Mouse (Mus musculus): ENCODE data around the gene Ifit1bl2. TPM values are rescaled to one million over a fixed set of nuclear protein-coding genes. Genes with fewer than 3 reads are reported as not detected.

The Ifit1bl2 gene
- polyA plus RNA-seq, 1 experiment, result 0.19 TPM

DNA sequence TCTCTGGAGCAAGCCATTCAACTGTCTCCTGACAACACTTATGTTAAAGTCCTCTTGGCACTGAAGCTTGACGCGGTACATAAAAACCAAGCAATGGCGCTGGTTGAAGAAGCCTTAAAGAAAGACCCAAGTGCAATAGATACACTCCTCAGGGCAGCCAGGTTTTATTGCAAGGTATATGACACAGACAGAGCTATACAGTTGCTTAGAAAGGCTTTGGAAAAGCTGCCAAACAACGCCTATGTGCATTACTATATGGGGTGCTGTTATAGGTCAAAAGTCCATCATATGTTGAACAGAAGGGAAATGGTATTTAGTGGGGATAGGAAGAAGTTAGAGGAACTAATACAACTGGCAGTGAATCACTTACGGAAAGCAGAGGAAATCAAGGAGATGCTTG, 66.9 kb downstream of the Ifit1bl2 start:
- TF ChIP-seq POLR2A (IDR thresholded peaks at IDR 0.05; ENCODE audit: borderline replicate concordance, extremely low read depth, insufficient read depth, insufficient read length, poor library complexity, severe bottlenecking) (no peak), CTCF (IDR thresholded peaks at IDR 0.05; ENCODE audit: borderline replicate concordance, extremely low read depth, insufficient read depth, insufficient read length) (no peak)
- no peak for DNase-seq (ENCODE audit: low read depth)

DNA sequence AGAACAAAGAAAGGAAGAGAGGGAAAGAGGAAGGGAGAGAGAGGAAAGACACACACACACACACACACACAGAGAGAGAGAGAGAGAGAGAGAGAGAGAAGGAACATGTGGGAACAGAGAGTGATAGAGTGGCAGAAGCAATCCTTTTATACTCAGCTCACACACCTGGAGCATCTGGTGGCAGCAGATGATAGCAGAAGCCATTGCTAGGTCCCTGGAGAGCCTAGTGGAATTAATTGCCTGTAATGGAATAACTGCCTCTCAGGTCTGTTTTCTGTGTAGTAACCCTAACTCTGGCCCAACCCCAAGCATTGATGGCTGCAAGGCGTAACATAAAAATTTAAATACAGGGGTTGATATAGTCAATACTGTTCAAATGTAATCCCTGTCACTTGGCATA, 69.5 kb downstream of the Ifit1bl2 start:
- TF ChIP-seq POLR2A (IDR thresholded peaks at IDR 0.05; ENCODE audit: borderline replicate concordance, extremely low read depth, insufficient read depth, insufficient read length, poor library complexity, severe bottlenecking) (no peak), CTCF (IDR thresholded peaks at IDR 0.05; ENCODE audit: borderline replicate concordance, extremely low read depth, insufficient read depth, insufficient read length) (no peak)
- peak; percentile 19 for DNase-seq (ENCODE audit: low read depth)

DNA sequence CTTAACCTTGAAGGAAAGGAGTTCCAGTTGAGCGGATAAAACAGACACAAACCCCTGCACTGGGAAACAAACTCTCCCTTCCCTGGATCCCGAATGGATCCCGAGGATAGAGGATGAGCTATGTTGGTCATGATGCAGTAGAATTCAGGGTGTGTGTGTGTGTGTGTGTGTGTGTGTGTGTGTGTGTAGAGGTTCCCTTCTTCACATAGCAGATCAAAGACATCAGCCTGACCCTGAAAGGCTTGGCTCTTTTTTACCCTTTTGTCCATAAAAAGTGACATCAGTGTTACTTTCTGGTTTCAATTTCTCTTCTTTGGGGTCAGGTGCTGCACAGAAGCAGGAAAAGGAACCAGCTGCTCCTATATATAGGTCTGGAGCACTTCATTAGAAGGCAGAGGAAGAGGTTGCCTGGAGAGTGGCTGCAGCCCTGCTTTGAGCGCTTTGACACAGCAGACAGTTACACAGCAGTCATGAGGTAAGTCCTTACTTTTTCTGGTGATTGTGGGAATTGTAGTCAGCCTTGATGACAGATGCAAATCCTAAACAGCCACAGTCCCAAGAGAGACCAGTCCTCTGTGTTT, 70.6 kb downstream of the Ifit1bl2 start:
- no peak for TF ChIP-seq POLR2A (IDR thresholded peaks at IDR 0.05; ENCODE audit: borderline replicate concordance, extremely low read depth, insufficient read depth, insufficient read length, poor library complexity, severe bottlenecking)
- no peak for TF ChIP-seq CTCF (IDR thresholded peaks at IDR 0.05; ENCODE audit: borderline replicate concordance, extremely low read depth, insufficient read depth, insufficient read length)

DNA sequence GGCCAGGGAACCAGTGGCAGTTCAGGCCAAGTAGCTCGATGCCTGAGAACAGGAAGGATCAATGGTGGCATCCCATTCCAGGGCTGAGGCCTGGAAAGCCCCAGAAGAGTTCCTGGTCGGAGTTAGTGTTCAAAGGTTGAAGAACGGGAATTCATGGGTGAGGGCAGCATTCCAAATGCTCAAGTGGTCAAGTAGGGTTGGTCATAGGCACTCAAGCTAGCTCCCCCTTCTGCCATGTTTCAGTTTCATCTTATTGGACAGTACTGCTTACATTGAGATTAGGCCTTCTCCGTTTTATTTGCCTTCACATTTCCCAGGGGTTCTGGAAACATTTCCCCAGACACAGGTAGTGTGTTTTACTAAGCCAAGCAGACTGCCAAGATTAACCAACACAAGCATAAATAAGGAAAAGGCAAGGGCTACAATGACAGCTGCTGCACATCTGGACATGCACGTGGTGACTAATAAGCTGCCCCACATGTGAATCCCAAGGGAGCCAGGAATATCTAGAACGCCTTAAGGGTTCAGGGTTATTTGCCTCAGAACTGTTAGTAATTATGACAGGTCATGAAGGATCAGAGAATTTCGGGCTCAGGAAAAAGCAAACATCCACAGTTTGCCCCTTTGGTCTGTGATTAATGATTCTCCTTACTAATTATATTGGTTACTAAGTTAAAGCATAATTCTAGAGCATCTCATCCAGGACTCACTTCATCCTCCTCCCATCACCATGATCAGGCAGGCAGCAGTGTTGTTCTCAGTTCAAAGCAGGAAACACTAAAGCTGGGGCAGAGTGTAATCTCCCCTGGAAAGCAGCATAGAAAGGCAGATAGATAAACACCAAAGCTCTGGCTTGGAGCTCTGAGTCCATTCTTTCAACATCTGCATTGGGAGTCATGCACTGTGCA, 71.3 kb downstream of the Ifit1bl2 start:
- TF ChIP-seq POLR2A (IDR thresholded peaks at IDR 0.05; ENCODE audit: borderline replicate concordance, extremely low read depth, insufficient read depth, insufficient read length, poor library complexity, severe bottlenecking) (no peak), CTCF (IDR thresholded peaks at IDR 0.05; ENCODE audit: borderline replicate concordance, extremely low read depth, insufficient read depth, insufficient read length) (no peak)
- DNase-seq (ENCODE audit: low read depth), result no peak

More for the DNA sequence above, 70.6 kb downstream of the Ifit1bl2 start:
- no peak for DNase-seq (ENCODE audit: low read depth)

Other genes starting within 250 kb of the Ifit1bl2 start
- gene Ch25h, start 165.6 kb downstream of the Ifit1bl2 start, polyA plus RNA-seq (2012; rRNA removed), result 3.5 and 3.6 TPM in 2 replicates
- 18.9 and 20.0 TPM in 2 replicates for gene Lipa, start 113.3 kb downstream of the Ifit1bl2 start, polyA plus RNA-seq (2012; rRNA removed)
- gene Ifit2, start 90.0 kb downstream of the Ifit1bl2 start, polyA plus RNA-seq (2012; rRNA removed), result 2.8 and 2.9 TPM in 2 replicates
- 0.37 and 0.77 TPM in 2 replicates for gene Ifit3, start 57.2 kb downstream of the Ifit1bl2 start, polyA plus RNA-seq (2012; rRNA removed)
- gene Ifit1bl1, start 38.8 kb downstream of the Ifit1bl2 start, polyA plus RNA-seq (2012; rRNA removed), result 0.37 and 0.55 TPM in 2 replicates
- gene Ifit3b, start 32.8 kb downstream of the Ifit1bl2 start, polyA plus RNA-seq (2012; rRNA removed), result 0.05 and 0.08 TPM in 2 replicates
- gene Ifit1, start 128 bp upstream of the Ifit1bl2 start, polyA plus RNA-seq (2012; rRNA removed), result 0.08 and 0.21 TPM in 2 replicates
- gene Slc16a12, start 106.5 kb upstream of the Ifit1bl2 start, polyA plus RNA-seq (2012; rRNA removed), result 2.2 and 2.8 TPM in 2 replicates
- gene Pank1, start 238.7 kb upstream of the Ifit1bl2 start, polyA plus RNA-seq (2012; rRNA removed), result 2.3 and 6.6 TPM in 2 replicates

Measured in brain, embryonic 14.5 days (tissue).